20 mouse cellular contexts compared by ENCODE assay signal in the genomic region with DNA sequence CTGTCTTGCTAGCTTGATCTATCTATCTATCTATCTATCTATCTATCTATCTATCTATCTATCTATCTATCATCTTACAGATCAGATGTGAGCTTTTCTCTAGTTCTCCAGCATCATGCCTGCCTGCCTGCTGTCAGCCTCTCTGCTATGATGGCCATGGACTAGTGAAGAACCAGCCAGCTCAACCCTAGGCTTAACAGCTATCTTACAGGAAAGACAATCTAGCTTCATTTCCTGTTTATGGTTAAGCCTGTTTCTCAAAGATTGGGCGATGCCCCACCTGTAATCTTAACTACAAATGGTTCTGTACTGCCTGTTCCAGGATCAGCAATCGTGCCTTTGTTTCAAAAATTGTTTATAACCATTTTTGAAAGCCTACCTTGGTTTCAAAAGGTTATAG. TPM values are rescaled to one million over a fixed set of nuclear protein-coding genes. Genes with fewer than 3 reads are reported as not detected.
DNase-seq lines count a peak whose midpoint lies in the region; ATAC-seq lines count a peak whose summit lies in the region.
"Had no signal": no experiment of that assay in that cellular context is flagged by ENCODE, and none has a peak within 500 bp of the region (broad histone marks: within the 10 kb centered on the region; RNA-seq: fewer than 3 reads in every experiment).

No protein-coding gene starts in this region.

- DNase-seq in CD4-positive helper T cell, adult 2 months (ENCODE audit: low read depth, low spot score), result peak; percentile 39
- DNase-seq in T-cell, adult 2 months (ENCODE audit: low spot score), result peak; percentile 2
- DNase-seq in splenic B cell, adult 2 months (ENCODE audit: low read depth, low spot score), result peak; percentile 2
- no peak for DNase-seq in lung, postnatal 10 days
- DNase-seq in thymus, postnatal 10 days (ENCODE audit: low spot score in 2 of 2), result no peak
- DNase-seq in thymus, postnatal 14 days, result no peak
- DNase-seq: adrenal gland, postnatal 10 days; cerebellum, adult 11 months; cerebellum, adult 8-10 months; cerebellum, postnatal 14 days; gastrocnemius, postnatal 14 days; heart, postnatal 36 days had no signal

- no peaks in the 10 kb centered on the region for H3K36me3 ChIP-seq in splenic B cell, adult 2 months (ENCODE audit: control insufficient read depth, insufficient read depth, low read length, poor library complexity, severe bottlenecking)
- H3K36me3 ChIP-seq: embryonic facial prominence, embryonic 12.5 days; heart, embryonic 12.5 days; hindbrain, embryonic 15.5 days had no signal

- peak; percentile 76 for ATAC-seq in inflammation-experienced regulatory T-cells, adult 6 months
- ATAC-seq: forebrain, embryonic 16.5 days; Patski had no signal

- no peaks in the 10 kb centered on the region for H3K27me3 ChIP-seq in splenic B cell, adult 2 months (ENCODE audit: control insufficient read depth, insufficient read depth, low read length, poor library complexity, severe bottlenecking)
- H3K27me3 ChIP-seq: CH12.LX; embryonic facial prominence, embryonic 12.5 days; heart, embryonic 12.5 days; hindbrain, embryonic 15.5 days; Patski had no signal

RNA-seq across cellular contexts. Expression of a gene that starts 10.9 kb away (rescaled TPM):
- 1 to 10 TPM; 2.9 to 3.5 (median 3.2) TPM for polyA plus RNA-seq in inflammation-experienced regulatory T-cells, adult 6 months (2017; shearing (Covaris generic))
- polyA plus RNA-seq: forebrain, embryonic 11.5 days; Patski had no signal

Comparison
In these comparisons a context has a peak if more than half of its experiments do, and no peak if none do; other contexts are left out.
1. DNase-seq: peak in CD4-positive helper T cell, adult 2 months (single experiment), T-cell, adult 2 months (single experiment) and splenic B cell, adult 2 months (single experiment); none in lung, postnatal 10 days (single experiment), thymus, postnatal 10 days (0 of 2) and thymus, postnatal 14 days (single experiment).